Mouse (Mus musculus): Measurements from ENCODE around the gene Opcml.

DNA sequence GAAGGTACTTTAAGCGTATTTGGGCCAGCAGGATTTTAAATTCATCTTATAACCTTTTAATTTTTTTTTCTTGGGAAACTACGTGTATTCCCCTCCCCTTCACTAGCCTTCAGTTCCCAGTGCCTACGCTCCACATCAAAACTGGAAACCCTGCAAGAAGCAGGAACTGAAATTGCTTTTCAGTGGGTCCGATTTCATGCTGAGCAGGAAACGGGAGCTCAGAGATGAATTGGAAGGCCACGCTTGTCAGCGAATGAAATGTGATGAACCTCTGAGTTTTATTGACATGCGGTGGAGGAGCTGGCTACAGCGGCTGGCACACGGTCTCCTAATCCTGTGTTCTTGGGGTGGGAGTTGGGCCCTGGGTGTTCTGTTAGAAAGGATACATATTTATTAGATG lies 834.3 kb downstream of the Opcml start:
- TF ChIP-seq CTCF (conservative IDR thresholded peaks at IDR 0.05; ENCODE audit: low read length) (no peak), NANOG (IDR thresholded peaks at IDR 0.05; ENCODE audit: borderline replicate concordance, low read length) (no peak)
